Mouse (Mus musculus) small intestine, adult 2 months (tissue): Measurements from ENCODE around the gene Iglon5.

Experiments
- CTCF ChIP-seq: fragments of 200-500 bp; IDR thresholded peaks from 2 replicates; pipeline ENCODE4 v1.5.1; 2012; ENCODE audit warnings: low read depth, mild to moderate bottlenecking, control low read depth, inconsistent platforms, low read length, moderate library complexity, mixed read lengths; ENCODE audit not compliant: insufficient replicate concordance, insufficient read length; ENCODE audit errors: extremely low read depth
- POLR2A ChIP-seq: fragments of 200-500 bp; IDR thresholded peaks from 2 replicates; pipeline ENCODE4 v1.6.1; 2012; ENCODE audit warnings: low read depth, mild to moderate bottlenecking, control low read depth, inconsistent platforms, low read length, moderate library complexity

GRCm38 (mm10) chr7:43429500-43429899 is 60.4 kb downstream of the Iglon5 start:
- no peak for TF ChIP-seq CTCF
- TF ChIP-seq POLR2A = no peak
